7 mouse cellular contexts compared by ENCODE assay signal in the genomic region with DNA sequence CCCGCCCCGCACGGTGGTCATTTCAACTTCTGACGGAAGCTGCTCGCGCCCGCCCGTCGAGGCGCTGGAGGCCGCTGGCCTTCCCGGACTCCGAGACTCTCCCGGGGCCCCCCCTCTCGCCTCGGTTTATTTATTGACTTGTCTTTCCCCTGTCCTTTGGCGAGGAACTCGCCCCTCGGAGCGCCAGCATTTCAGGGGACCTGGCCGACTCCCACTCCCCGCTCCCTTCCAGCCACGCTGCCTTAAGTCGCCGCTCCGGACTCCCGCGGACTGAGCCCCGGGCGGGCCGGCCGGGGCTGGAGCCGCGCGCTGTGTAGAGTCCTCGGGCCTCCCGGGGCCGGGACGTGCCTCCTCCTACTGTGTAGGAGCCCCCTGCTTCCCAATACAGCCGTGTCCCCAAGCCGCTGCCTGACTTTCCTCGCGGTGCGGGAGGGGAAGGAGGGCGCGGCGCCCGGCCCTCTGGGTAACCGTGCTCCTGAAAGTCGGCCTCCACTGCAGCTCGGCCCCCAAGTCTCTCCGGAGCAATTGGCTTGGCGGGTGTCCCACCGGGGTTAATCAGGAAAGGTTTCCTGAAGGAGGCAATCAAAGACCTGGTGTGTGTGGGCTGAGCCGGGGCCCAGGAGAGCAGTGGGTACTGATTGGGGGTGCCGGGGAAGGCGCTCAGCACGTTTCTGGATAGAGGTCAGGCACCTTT. TPM values are rescaled to one million over a fixed set of nuclear protein-coding genes. Genes with fewer than 3 reads are reported as not detected.
DNase-seq lines count a peak whose midpoint lies in the region; ATAC-seq lines count a peak whose summit lies in the region.

No protein-coding gene starts in this region.

- H3K9me3 ChIP-seq in embryonic facial prominence, embryonic 14.5 days (ENCODE audit: control insufficient read depth, low read length), result no peaks in the 10 kb centered on the region
- no peaks in the 10 kb centered on the region for H3K9me3 ChIP-seq in hindbrain, embryonic 11.5 days (ENCODE audit: control insufficient read depth, low read length)
- no peaks in the 10 kb centered on the region for H3K9me3 ChIP-seq in limb, embryonic 13.5 days
- no peaks in the 10 kb centered on the region for H3K9me3 ChIP-seq in midbrain, embryonic 16.5 days (replicated peaks; ENCODE audit: control insufficient read depth, low read length, poor library complexity, severe bottlenecking)

- no peak overlapping the region for H3K27ac ChIP-seq in embryonic facial prominence, embryonic 14.5 days (replicated peaks; ENCODE audit: low read depth, low read length)
- no peak overlapping the region for H3K27ac ChIP-seq in hindbrain, embryonic 11.5 days (ENCODE audit: low read depth, low read length)
- H3K27ac ChIP-seq in limb, embryonic 13.5 days, result no peak overlapping the region
- no peak overlapping the region for H3K27ac ChIP-seq in midbrain, embryonic 16.5 days (ENCODE audit: low read length)

- peaks cover 51% of the 10 kb centered on the region for H3K36me3 ChIP-seq in embryonic facial prominence, embryonic 14.5 days (ENCODE audit: control insufficient read depth, insufficient read depth, low read length)
- H3K36me3 ChIP-seq in hindbrain, embryonic 11.5 days (ENCODE audit: control insufficient read depth, insufficient read depth, low read length), result peaks cover 14% of the 10 kb centered on the region
- H3K36me3 ChIP-seq in limb, embryonic 13.5 days, result peaks cover 55% of the 10 kb centered on the region
- H3K36me3 ChIP-seq in midbrain, embryonic 16.5 days (ENCODE audit: control insufficient read depth, insufficient read depth, low read length), result peaks cover 36% of the 10 kb centered on the region

- WGBS in embryonic facial prominence, embryonic 14.5 days, result 15% methylated on average over 51 of the region's 58 CpGs
- 4% methylated on average over 58 of the region's 58 CpGs for WGBS in hindbrain, embryonic 11.5 days
- 10% methylated on average over 57 of the region's 58 CpGs for WGBS in limb, embryonic 13.5 days
- WGBS in midbrain, embryonic 16.5 days, result 5% methylated on average over 53 of the region's 58 CpGs

- peak overlapping the region; percentile 53 for H3K9ac ChIP-seq in embryonic facial prominence, embryonic 14.5 days (ENCODE audit: low read depth, low read length)
- H3K9ac ChIP-seq in hindbrain, embryonic 11.5 days (ENCODE audit: low read depth, low read length), result peak overlapping the region; percentile 12; the same call in 1 of the 2 replicates
- peak overlapping the region; percentile 61 for H3K9ac ChIP-seq in limb, embryonic 13.5 days
- H3K9ac ChIP-seq in midbrain, embryonic 16.5 days (ENCODE audit: low read depth, low read length), result 0 out of 2 replicates have a peak overlapping the region, but pooled peaks have one; percentile 32

- peak; percentile 31 to 38 for DNase-seq in B cell, adult 2 months
- DNase-seq in CD4-positive, CD25-positive, alpha-beta regulatory T cell, adult 2 months (ENCODE audit: low read depth, low spot score), result peak; percentile 35
- peak; percentile 41 for DNase-seq in embryonic facial prominence, embryonic 14.5 days (ENCODE audit: low spot score)
- DNase-seq in hindbrain, embryonic 11.5 days (ENCODE audit: low spot score), result no peak
- DNase-seq in layer of hippocampus, adult 8-10 months (ENCODE audit: low spot score in 2 of 2), result no peak

- peaks cover 43% of the 10 kb centered on the region for H3K27me3 ChIP-seq in embryonic facial prominence, embryonic 14.5 days (replicated peaks; ENCODE audit: control insufficient read depth, insufficient read depth, low read length)
- peaks cover 43% of the 10 kb centered on the region for H3K27me3 ChIP-seq in hindbrain, embryonic 11.5 days (ENCODE audit: control insufficient read depth, insufficient read depth, low read length)
- H3K27me3 ChIP-seq in limb, embryonic 13.5 days, result peaks cover 53% of the 10 kb centered on the region
- H3K27me3 ChIP-seq in midbrain, embryonic 16.5 days (ENCODE audit: control insufficient read depth, insufficient read depth, low read depth, low read length), result peaks cover 16% of the 10 kb centered on the region

- H3K4me3 ChIP-seq in embryonic facial prominence, embryonic 14.5 days (ENCODE audit: low read depth, low read length), result peak overlapping the region; percentile 27
- H3K4me3 ChIP-seq in hindbrain, embryonic 11.5 days (ENCODE audit: low read depth, low read length), result peak overlapping the region; percentile 19
- H3K4me3 ChIP-seq in limb, embryonic 13.5 days, result peak overlapping the region; percentile 33
- peak overlapping the region; percentile 11; the same call in 1 of the 2 replicates for H3K4me3 ChIP-seq in midbrain, embryonic 16.5 days (ENCODE audit: low read depth, low read length)

- ATAC-seq in embryonic facial prominence, embryonic 14.5 days (ENCODE audit: low read depth), result peak; percentile 48
- ATAC-seq in hindbrain, embryonic 11.5 days (ENCODE audit: low FRiP score), result peak; percentile 14; the same call in 1 of the 2 replicates
- no peak for ATAC-seq in limb, embryonic 13.5 days (ENCODE audit: low FRiP score, low read depth)
- peak; percentile 30; the same call in 1 of the 2 replicates for ATAC-seq in midbrain, embryonic 16.5 days

- H3K4me2 ChIP-seq in embryonic facial prominence, embryonic 14.5 days (ENCODE audit: low read depth, low read length), result peak overlapping the region; percentile 43
- H3K4me2 ChIP-seq in hindbrain, embryonic 11.5 days (replicated peaks; ENCODE audit: low read depth, low read length), result peak overlapping the region; percentile 19; the same call in 1 of the 2 replicates
- peak overlapping the region; percentile 55 for H3K4me2 ChIP-seq in limb, embryonic 13.5 days (replicated peaks)
- H3K4me2 ChIP-seq in midbrain, embryonic 16.5 days (ENCODE audit: low read length), result peak overlapping the region; percentile 24

- peaks cover 13% of the 10 kb centered on the region for H3K4me1 ChIP-seq in embryonic facial prominence, embryonic 14.5 days (ENCODE audit: control insufficient read depth, insufficient read depth, low read length)
- H3K4me1 ChIP-seq in hindbrain, embryonic 11.5 days (replicated peaks; ENCODE audit: control insufficient read depth, insufficient read depth, low read length), result peaks cover 2% of the 10 kb centered on the region; the same call in 1 of the 2 replicates
- peaks cover 21% of the 10 kb centered on the region for H3K4me1 ChIP-seq in limb, embryonic 13.5 days
- H3K4me1 ChIP-seq in midbrain, embryonic 16.5 days (ENCODE audit: control insufficient read depth, insufficient read depth, low read length), result peaks cover 6% of the 10 kb centered on the region

RNA-seq across cellular contexts. Expression of a gene that starts 13.1 kb away (rescaled TPM):
- 14.4 and 16.6 TPM in 2 replicates for polyA plus RNA-seq in embryonic facial prominence, embryonic 14.5 days (2014; fragmentation: Nextera tagmentation; extraction: Ambion mirVana)
- 22.6 and 27.0 TPM in 2 replicates for polyA plus RNA-seq in hindbrain, embryonic 11.5 days (2014; fragmentation: Nextera tagmentation; extraction: Ambion mirVana)
- 11.1 and 11.7 TPM in 2 replicates for polyA plus RNA-seq in limb, embryonic 13.5 days (2015; fragmentation: Nextera tagmentation; extraction: Ambion mirVana)
- 18.9 and 20.9 TPM in 2 replicates for polyA plus RNA-seq in midbrain, embryonic 16.5 days (2015; fragmentation: Nextera tagmentation; extraction: Ambion mirVana)
- total RNA-seq in layer of hippocampus, adult 8-10 months (2022), result 10 to 100 TPM; 27.1 to 36.4 (median 30.9) TPM

RNA-seq across cellular contexts. Expression of a gene that starts 31.2 kb away (rescaled TPM):
- 5.8 and 6.4 TPM in 2 replicates for polyA plus RNA-seq in embryonic facial prominence, embryonic 14.5 days (2014; fragmentation: Nextera tagmentation; extraction: Ambion mirVana)
- polyA plus RNA-seq in hindbrain, embryonic 11.5 days (2014; fragmentation: Nextera tagmentation; extraction: Ambion mirVana), result 1.7 and 2.1 TPM in 2 replicates
- 2.6 and 3.1 TPM in 2 replicates for polyA plus RNA-seq in limb, embryonic 13.5 days (2015; fragmentation: Nextera tagmentation; extraction: Ambion mirVana)
- polyA plus RNA-seq in midbrain, embryonic 16.5 days (2015; fragmentation: Nextera tagmentation; extraction: Ambion mirVana), result 2.6 and 3.2 TPM in 2 replicates
- 10 to 100 TPM in 1 of 4 experiments, 1 to 10 TPM in 3; 1.7 to 11.1 (median 5.4) TPM for total RNA-seq in layer of hippocampus, adult 8-10 months (2022)

RNA-seq across cellular contexts. Expression of a gene that starts 39.5 kb away (rescaled TPM):
- polyA plus RNA-seq in embryonic facial prominence, embryonic 14.5 days (2014; fragmentation: Nextera tagmentation; extraction: Ambion mirVana), result 12.0 and 13.2 TPM in 2 replicates
- polyA plus RNA-seq in hindbrain, embryonic 11.5 days (2014; fragmentation: Nextera tagmentation; extraction: Ambion mirVana), result 12.5 and 19.3 TPM in 2 replicates
- 19.1 and 19.6 TPM in 2 replicates for polyA plus RNA-seq in limb, embryonic 13.5 days (2015; fragmentation: Nextera tagmentation; extraction: Ambion mirVana)
- polyA plus RNA-seq in midbrain, embryonic 16.5 days (2015; fragmentation: Nextera tagmentation; extraction: Ambion mirVana), result 53.8 and 57.6 TPM in 2 replicates
- 10 to 100 TPM; 12.5 to 17.7 (median 13.4) TPM for total RNA-seq in layer of hippocampus, adult 8-10 months (2022)

RNA-seq across cellular contexts. Expression of a gene that starts 39.6 kb away (rescaled TPM):
- polyA plus RNA-seq in embryonic facial prominence, embryonic 14.5 days (2014; fragmentation: Nextera tagmentation; extraction: Ambion mirVana), result 58.3 and 62.2 TPM in 2 replicates
- polyA plus RNA-seq in hindbrain, embryonic 11.5 days (2014; fragmentation: Nextera tagmentation; extraction: Ambion mirVana), result 83.2 and 84.9 TPM in 2 replicates
- 82.4 and 84.4 TPM in 2 replicates for polyA plus RNA-seq in limb, embryonic 13.5 days (2015; fragmentation: Nextera tagmentation; extraction: Ambion mirVana)
- polyA plus RNA-seq in midbrain, embryonic 16.5 days (2015; fragmentation: Nextera tagmentation; extraction: Ambion mirVana), result 79.5 and 79.8 TPM in 2 replicates
- 10 to 100 TPM; 51.4 to 57.8 (median 54.9) TPM for total RNA-seq in layer of hippocampus, adult 8-10 months (2022)

RNA-seq across cellular contexts. Expression of a gene that starts 44.3 kb away (rescaled TPM):
- polyA plus RNA-seq in embryonic facial prominence, embryonic 14.5 days (2014; fragmentation: Nextera tagmentation; extraction: Ambion mirVana), result 7.8 and 8.0 TPM in 2 replicates
- polyA plus RNA-seq in hindbrain, embryonic 11.5 days (2014; fragmentation: Nextera tagmentation; extraction: Ambion mirVana), result 6.1 and 9.7 TPM in 2 replicates
- 11.5 and 12.5 TPM in 2 replicates for polyA plus RNA-seq in limb, embryonic 13.5 days (2015; fragmentation: Nextera tagmentation; extraction: Ambion mirVana)
- 2.4 and 3.0 TPM in 2 replicates for polyA plus RNA-seq in midbrain, embryonic 16.5 days (2015; fragmentation: Nextera tagmentation; extraction: Ambion mirVana)
- 10 to 100 TPM; 15.7 to 18.0 (median 17.5) TPM for total RNA-seq in layer of hippocampus, adult 8-10 months (2022)

Comparison
In these comparisons a context has a peak if more than half of its experiments do, and no peak if none do; other contexts are left out.
1. DNase-seq: peak in B cell, adult 2 months (2 of 2), CD4-positive, CD25-positive, alpha-beta regulatory T cell, adult 2 months (single experiment) and embryonic facial prominence, embryonic 14.5 days (single experiment); none in hindbrain, embryonic 11.5 days (single experiment) and layer of hippocampus, adult 8-10 months (0 of 2).
2. Peak in every context shown above with its lines, with median percentiles within 50 percentile points of each other: H3K4me2 ChIP-seq, H3K4me3 ChIP-seq and H3K9ac ChIP-seq.